Mouse (Mus musculus): ENCODE data around the gene Ociad1. TPM values are rescaled to one million over a fixed set of nuclear protein-coding genes. Genes with fewer than 3 reads are reported as not detected.

Ociad1 gene
- polyA plus RNA-seq, 2 experiments from 2014 or later, result 128 to 159 TPM

GRCm38 (mm10) chr5:73339779-73340722 lies 47.5 kb downstream of the Ociad1 start:
- ATAC-seq, result no peak

- no peak for ATAC-seq
These were observed 48.2 kb downstream of the Ociad1 start, which contains the start of gene Ociad2 for GRCm38 (mm10) chr5:73340723-73341235. Gene Ociad2, minus strand, starts transcription at chr5:73341028.

GRCm38 (mm10) chr5:73342701-73343355 lies 50.2 kb downstream of the Ociad1 start:
- ATAC-seq, result no peak

- no peak for ATAC-seq
These were observed 51.7 kb downstream of the Ociad1 start for GRCm38 (mm10) chr5:73344310-73344709.

- ATAC-seq, result no peak
These were observed 52.7 kb downstream of the Ociad1 start for GRCm38 (mm10) chr5:73345254-73345653.

- no peak for ATAC-seq
These were observed 56.9 kb downstream of the Ociad1 start for GRCm38 (mm10) chr5:73349514-73349913.

GRCm38 (mm10) chr5:73351796-73352195 lies 59.2 kb downstream of the Ociad1 start:
- ATAC-seq, result no peak

- ATAC-seq, result no peak
These were observed 60.9 kb downstream of the Ociad1 start for GRCm38 (mm10) chr5:73353519-73353918.

- no peak for ATAC-seq
These were observed 61.4 kb downstream of the Ociad1 start for GRCm38 (mm10) chr5:73353978-73354377.

- ATAC-seq, result no peak
These were observed 62.8 kb downstream of the Ociad1 start for GRCm38 (mm10) chr5:73355393-73355792.

GRCm38 (mm10) chr5:73359134-73359751 lies 66.7 kb downstream of the Ociad1 start:
- ATAC-seq, result no peak

- no peak for ATAC-seq
These were observed 67.2 kb downstream of the Ociad1 start for GRCm38 (mm10) chr5:73359752-73360141.

- ATAC-seq, result no peak
These were observed 67.7 kb downstream of the Ociad1 start for GRCm38 (mm10) chr5:73360240-73360639.

GRCm38 (mm10) chr5:73362338-73362737 lies 69.8 kb downstream of the Ociad1 start:
- no peak for ATAC-seq

- no peak for ATAC-seq
These were observed 70.2 kb downstream of the Ociad1 start for GRCm38 (mm10) chr5:73362791-73363190.

Other genes with a start within 250 kb of the Ociad1 start
- 10 to 100 TPM; 90.0 to 92.4 TPM for gene Fryl, start 36.2 kb upstream of the Ociad1 start, polyA plus RNA-seq (2017; shearing (Covaris generic))
- gene Ociad2, start 48.2 kb downstream of the Ociad1 start, polyA plus RNA-seq (2017; shearing (Covaris generic)), result 1 to 10 TPM in 1 of 2 experiments, under 1 TPM in 1; 0.73 to 1.2 TPM
- under 1 TPM in 1 of 2 experiments, not detected in 1; 0.15 TPM for gene Cwh43, start 113.3 kb downstream of the Ociad1 start, polyA plus RNA-seq (2017; shearing (Covaris generic))
- gene Dcun1d4, start 188.2 kb downstream of the Ociad1 start, polyA plus RNA-seq (2017; shearing (Covaris generic)), result 10 to 100 TPM; 11.0 to 13.4 TPM

Data from activated CD4-positive, CD25-positive, alpha-beta regulatory T cell, adult 4 months (primary cell).